Mouse (Mus musculus) Patski (cell line): ENCODE measurements at regions not wholly inside any gene's neighbourhood (a gene's known extent, or its start where the extent isn't known, plus 50 kb on each side); places are given as distances from the start of the nearest gene placed in this dataset.

Experiments used
- ATAC-seq: fragments of 100-300 bp; one replicate; pipeline ENCODE4 v1.8.0; 2021
- CTCF ChIA-PET: fragments of 350-600 bp; sonication (Branson Sonifier 250); formaldehyde crosslinking; loops from one replicate; lab custom pipeline; 2022; ENCODE audit warnings: inconsistent platforms; lab: Charles Lee
- POLR2A ChIA-PET: fragments of 350-600 bp; sonication (Branson Sonifier 250); formaldehyde crosslinking; loops from one replicate; lab custom pipeline; 2022; ENCODE audit warnings: antibody characterized with exemption, inconsistent platforms; lab: Charles Lee
- DNase-seq: peaks from one replicate; pipeline ENCODE4 v3.0.0-alpha.2; 2011; ENCODE audit warnings: low read depth, low spot score
- H3K27me3 ChIP-seq: fragments of 371-371 bp; one replicate; pipeline ENCODE4 v1.5.1; 2021
- CTCF ChIP-seq: fragments of 100-300 bp; IDR thresholded peaks from one replicate; pipeline ENCODE4 v1.5.1; 2021
- in situ Hi-C: fragments of 300-500 bp; cut with MboI; formaldehyde crosslinking; loops from 3 replicates; pipeline ENCODE4 v1.11.1; 2018; ENCODE audit warnings: low pct_unique_long_range_greater_than_20kb, mixed read lengths

GRCm38 (mm10) chr2:74063302-74063701, 152.2 kb upstream of the Atp5g3 start:
- in situ Hi-C loops = no loop called here
- TF ChIP-seq CTCF = no peak
- peaks cover 44% of the 10 kb centered on the region for H3K27me3 ChIP-seq
- CTCF ChIA-PET = interaction anchor here (1.7 kb wide), 1 partner anchor 598 kb away, joined by 4 read pairs; no protein-coding TSS in a partner anchor
- POLR2A ChIA-PET = no interaction called here
- DNase-seq (no peak), ATAC-seq (no peak)

GRCm38 (mm10) chr2:74042430-74042829, 131.3 kb upstream of the Atp5g3 start:
- ChIA-PET POLR2A (no interaction called here), CTCF (interaction anchor here (0.6 kb wide), 1 partner anchor 26 kb away, joined by 3 read pairs; no protein-coding TSS in a partner anchor)
- no peak for TF ChIP-seq CTCF
- peaks cover 46% of the 10 kb centered on the region for H3K27me3 ChIP-seq
- no peak for ATAC-seq
- in situ Hi-C loops = no loop called here
- DNase-seq = no peak

- TF ChIP-seq CTCF = no peak
- ChIA-PET POLR2A (no interaction called here), CTCF (no interaction called here)
- in situ Hi-C loops = no loop called here
- H3K27me3 ChIP-seq = peaks cover 54% of the 10 kb centered on the region
- no peak for DNase-seq
- no peak for ATAC-seq
These were observed 128.5 kb upstream of the Atp5g3 start for GRCm38 (mm10) chr2:74039580-74039979.

GRCm38 (mm10) chr2:74036043-74036442, 124.9 kb upstream of the Atp5g3 start:
- no peak for DNase-seq
- ChIA-PET POLR2A (no interaction called here), CTCF (no interaction called here)
- no peak for TF ChIP-seq CTCF
- ATAC-seq = no peak
- in situ Hi-C loops = no loop called here
- H3K27me3 ChIP-seq = peaks cover 62% of the 10 kb centered on the region

GRCm38 (mm10) chr2:74032177-74033021, 121.3 kb upstream of the Atp5g3 start:
- peaks cover 48% of the 10 kb centered on the region for H3K27me3 ChIP-seq
- POLR2A ChIA-PET = no interaction called here
- no peak for TF ChIP-seq CTCF
- CTCF ChIA-PET = no interaction called here
- ATAC-seq = no peak
- DNase-seq = no peak
- in situ Hi-C loops = no loop called here

GRCm38 (mm10) chr2:74029938-74030337, 118.8 kb upstream of the Atp5g3 start:
- DNase-seq (no peak), ATAC-seq (no peak)
- H3K27me3 ChIP-seq = peaks cover 54% of the 10 kb centered on the region
- in situ Hi-C loops = no loop called here
- POLR2A ChIA-PET = no interaction called here
- CTCF ChIA-PET = no interaction called here
- TF ChIP-seq CTCF = no peak

GRCm38 (mm10) chr2:74027404-74028104, 116.4 kb upstream of the Atp5g3 start:
- CTCF ChIA-PET = no interaction called here
- ATAC-seq (no peak), DNase-seq (no peak)
- in situ Hi-C loops = no loop called here
- peaks cover 52% of the 10 kb centered on the region for H3K27me3 ChIP-seq
- POLR2A ChIA-PET = no interaction called here
- peak; percentile 30 for TF ChIP-seq CTCF

GRCm38 (mm10) chr2:74015146-74015545, 104.0 kb upstream of the Atp5g3 start:
- ATAC-seq (no peak), DNase-seq (no peak)
- peaks cover 57% of the 10 kb centered on the region for H3K27me3 ChIP-seq
- in situ Hi-C loops = no loop called here
- no peak for TF ChIP-seq CTCF
- POLR2A ChIA-PET = interaction anchor here (0.7 kb wide), 1 partner anchor 29 kb away, joined by 3 read pairs; no protein-coding TSS in a partner anchor
- CTCF ChIA-PET = no interaction called here

GRCm38 (mm10) chr2:74014201-74014600, 103.1 kb upstream of the Atp5g3 start:
- in situ Hi-C loops = no loop called here
- ChIA-PET POLR2A (no interaction called here), CTCF (no interaction called here)
- ATAC-seq (no peak), DNase-seq (no peak)
- H3K27me3 ChIP-seq = peaks cover 54% of the 10 kb centered on the region
- TF ChIP-seq CTCF = no peak

GRCm38 (mm10) chr2:73998531-73998930, 87.4 kb upstream of the Atp5g3 start:
- no peak for DNase-seq
- ATAC-seq = no peak
- POLR2A ChIA-PET = no interaction called here
- CTCF ChIA-PET = interaction anchor here (2.9 kb wide), 1 partner anchor 33 kb away, joined by 10 read pairs; no protein-coding TSS in a partner anchor
- peaks cover 73% of the 10 kb centered on the region for H3K27me3 ChIP-seq
- in situ Hi-C loops = no loop called here
- TF ChIP-seq CTCF = peak; percentile 46

- in situ Hi-C loops = no loop called here
- H3K27me3 ChIP-seq = peaks cover 74% of the 10 kb centered on the region
- ATAC-seq (no peak), DNase-seq (no peak)
- ChIA-PET POLR2A (no interaction called here), CTCF (interaction anchor here (1.0 to 2.9 kb wide), 2 partner anchors 10 to 31 kb away, joined by 3 to 10 read pairs; no protein-coding TSS in a partner anchor)
- no peak for TF ChIP-seq CTCF
These were observed 85.9 kb upstream of the Atp5g3 start for GRCm38 (mm10) chr2:73996986-73997385.
